Mouse (Mus musculus): ENCODE measurements at regions not wholly inside any gene's neighbourhood (a gene's known extent, or its start where the extent isn't known, plus 50 kb on each side); places are given as distances from the start of the nearest gene placed in this dataset.

DNA sequence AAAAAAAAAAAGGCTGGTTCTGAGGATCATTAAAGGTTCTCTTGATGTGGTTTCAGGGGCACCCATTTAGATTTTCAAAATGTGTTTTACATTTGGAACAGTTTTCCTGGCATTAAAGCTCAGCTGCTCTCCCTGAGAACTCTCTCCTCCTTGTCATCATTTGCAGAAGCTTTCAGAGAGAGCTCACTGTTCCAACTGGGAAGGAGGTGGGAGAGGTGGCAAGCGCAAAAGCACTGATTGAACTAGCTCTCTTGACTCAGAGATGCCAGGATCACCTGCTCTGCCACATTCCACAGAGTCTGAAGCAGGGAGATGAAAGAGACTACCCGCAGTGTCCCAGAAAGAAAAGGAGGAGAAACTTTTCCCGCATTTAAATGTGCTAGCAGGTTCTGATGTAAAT, 220.5 kb upstream of the Gbe1 start:
- TF ChIP-seq UBTF (IDR thresholded peaks at IDR 0.05; ENCODE audit: low read depth, low read length) (no peak), SIN3A (IDR thresholded peaks at IDR 0.05; ENCODE audit: low read length) (no peak), EP300 (IDR thresholded peaks at IDR 0.05; ENCODE audit: low read length) (no peak)

Data from CH12.LX (cell line).